Mouse (Mus musculus) subcutaneous adipose tissue, adult 2 months (tissue): Measurements from ENCODE around the gene Serpina3i. TPM values are rescaled to one million over a fixed set of nuclear protein-coding genes. Genes with fewer than 3 reads are reported as not detected.

Experiments
- polyA plus RNA-seq: library from polyadenylated mRNA; depleted of rRNA; stranded (reverse); fragments of >200 nt; gene quantifications from 2 replicates; pipeline ENCODE4 v1.2.3, GENCODE M21; 2012; ENCODE audit warnings: low replicate concordance; rRNA removed

Gene Serpina3i
- 0.14 and 0.19 TPM in 2 replicates for polyA plus RNA-seq

GRCm38 (mm10) chr12:104262863-104263262 is at the start of gene Serpina3i:
Gene Serpina3i, plus strand, starts transcription at chr12:104263122.

GRCm38 (mm10) chr12:104214445-104214753 is 48.5 kb upstream of the Serpina3i start, which contains the start of gene Serpina3f:
Gene Serpina3f, plus strand, starts transcription at chr12:104214544.

GRCm38 (mm10) chr12:104235915-104236314 is 27.0 kb upstream of the Serpina3i start, which contains the start of gene Serpina3g:
Gene Serpina3g, plus strand, starts transcription at chr12:104236245.

GRCm38 (mm10) chr12:104314253-104314652 is 51.3 kb downstream of the Serpina3i start, which contains the start of gene Serpina3j:
Gene Serpina3j, plus strand, starts transcription at chr12:104314553.

Other genes with a start within 250 kb of the Serpina3i start
- 0.76 TPM in 1 of 2 replicates, not detected in the other for gene Serpina9, start 249.4 kb upstream of the Serpina3i start, polyA plus RNA-seq
- 0.10 TPM in 1 of 2 replicates, not detected in the other for gene Serpina12, start 218.7 kb upstream of the Serpina3i start, polyA plus RNA-seq
- 0.10 TPM in 1 of 2 replicates, not detected in the other for gene Serpina5, start 162.0 kb upstream of the Serpina3i start, polyA plus RNA-seq
- 0.29 TPM in 1 of 2 replicates, not detected in the other for gene Serpina3a, start 150.4 kb upstream of the Serpina3i start, polyA plus RNA-seq
- gene Serpina3b, start 135.1 kb upstream of the Serpina3i start, polyA plus RNA-seq: 1.4 TPM in 2 replicates
- 48.3 and 196 TPM in 2 replicates for gene Serpina3c, start 109.3 kb upstream of the Serpina3i start, polyA plus RNA-seq
- gene Serpina3f, start 48.6 kb upstream of the Serpina3i start, polyA plus RNA-seq: 0.32 and 0.99 TPM in 2 replicates
- 4.3 and 12.5 TPM in 2 replicates for gene Serpina3g, start 26.9 kb upstream of the Serpina3i start, polyA plus RNA-seq
- gene Serpina3j, start 51.4 kb downstream of the Serpina3i start, polyA plus RNA-seq: 0.45 and 0.47 TPM in 2 replicates
- 1.8 and 1.9 TPM in 2 replicates for gene Serpina3k, start 75.4 kb downstream of the Serpina3i start, polyA plus RNA-seq
- gene Serpina3m, start 75.4 kb downstream of the Serpina3i start, polyA plus RNA-seq: 0.57 and 7.4 TPM in 2 replicates
- gene Serpina3n, start 143.6 kb downstream of the Serpina3i start, polyA plus RNA-seq: 114 and 1,277 TPM in 2 replicates
- gene Gsc, start 210.2 kb downstream of the Serpina3i start, polyA plus RNA-seq: 1.1 and 1.2 TPM in 2 replicates